Mouse (Mus musculus): ENCODE data around the gene Spock1.

DNA sequence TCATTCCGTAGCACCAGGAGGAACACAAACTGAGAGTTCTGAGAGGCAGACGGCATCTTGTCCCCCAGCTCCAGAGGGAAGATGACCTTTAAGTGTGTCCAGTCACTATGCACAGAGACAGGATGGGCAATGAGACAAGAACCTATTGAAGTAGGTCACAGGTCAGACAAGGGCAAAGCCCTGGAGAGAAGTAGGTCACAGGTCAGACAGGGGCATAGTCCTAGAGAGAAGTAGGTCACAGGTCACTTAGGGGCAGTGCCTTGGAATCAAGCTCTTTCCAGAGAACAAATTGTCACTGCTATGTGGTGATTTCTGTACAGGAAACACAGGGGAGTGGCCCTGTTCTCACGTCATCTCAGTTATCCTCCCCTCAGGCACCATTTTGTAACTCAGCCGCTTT, 334.6 kb downstream of the Spock1 start:
- no peak for TF ChIP-seq CTCF (IDR thresholded peaks at IDR 0.05; ENCODE audit: low read depth)
- no peak for TF ChIP-seq EP300 (optimal IDR thresholded peaks at IDR 0.05)

Data from stomach, postnatal 0 days (tissue).